Mouse (Mus musculus): ENCODE data around the gene Yme1l1. TPM values are rescaled to one million over a fixed set of nuclear protein-coding genes. Genes with fewer than 3 reads are reported as not detected.

Gene Yme1l1
- polyA plus RNA-seq (2015; fragmentation: Nextera tagmentation; extraction: Ambion mirVana): 73.1 and 81.3 TPM in 2 replicates

DNA sequence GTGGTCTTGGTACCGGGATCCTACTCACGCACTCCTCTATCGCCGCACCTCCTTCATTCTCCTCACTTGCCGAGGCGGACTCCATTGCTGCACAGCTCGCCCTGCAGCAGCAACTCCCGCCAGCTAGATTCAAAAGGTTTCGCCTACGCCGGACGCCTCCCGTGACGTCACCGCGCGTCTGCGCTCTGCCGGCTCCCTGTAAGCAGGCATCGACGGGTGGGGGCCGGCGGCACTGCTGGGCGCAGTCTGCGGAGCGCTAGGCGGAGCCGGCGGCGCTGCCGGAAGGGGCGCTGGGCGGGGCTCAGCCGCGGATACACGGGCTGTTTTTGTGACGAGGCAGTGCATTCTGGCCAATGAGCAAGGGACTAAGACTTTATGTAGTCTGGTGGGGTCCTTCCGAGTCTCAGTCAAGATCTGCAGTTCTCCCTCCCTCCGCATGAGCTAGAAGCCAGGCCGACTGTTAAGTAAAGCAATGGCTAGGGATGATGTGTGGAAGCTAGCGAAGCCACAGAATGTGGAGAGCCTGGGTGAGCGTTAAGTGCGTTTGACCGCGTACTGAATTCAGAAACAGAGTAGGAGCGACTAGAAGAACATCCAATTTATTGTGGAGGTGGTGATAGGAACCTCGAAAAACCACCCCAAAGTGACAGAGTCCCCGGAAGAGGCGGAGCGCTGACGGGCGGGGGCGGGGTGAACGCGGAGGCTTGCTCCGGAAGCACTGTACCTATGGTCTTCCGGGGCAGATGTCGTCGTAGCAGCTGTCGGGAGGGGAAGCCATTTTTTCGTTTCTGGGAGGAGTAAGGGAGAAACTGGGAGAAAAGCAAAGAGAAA, at the start of gene Yme1l1, which contains the start of gene Mastl:
Gene Yme1l1 (plus strand): TSS at position 593 of the 831 bp plus-strand sequence.
Gene Mastl (minus strand): TSS at position 248 of the 831 bp plus-strand sequence.
- no peaks in the 10 kb centered on the region for H3K36me3 ChIP-seq (ENCODE audit: control insufficient read depth, insufficient read depth, low read length)
- peak within 1 kb of the TSS; percentile 100 for H3K27ac ChIP-seq (ENCODE audit: low read length)
- H3K9ac ChIP-seq (ENCODE audit: low read length): peak within 1 kb of the TSS; percentile 92
- ATAC-seq (ENCODE audit: low read depth): peak; percentile 99
- peaks cover 20% of the 10 kb centered on the region for H3K4me1 ChIP-seq (replicated peaks; ENCODE audit: control insufficient read depth, insufficient read depth, low read length)
- no peaks in the 10 kb centered on the region for H3K9me3 ChIP-seq (ENCODE audit: control insufficient read depth, low read length)
- H3K4me3 ChIP-seq (ENCODE audit: low read length): peak within 1 kb of the TSS; percentile 97
- no peaks in the 10 kb centered on the region for H3K27me3 ChIP-seq (ENCODE audit: control insufficient read depth, insufficient read depth, low read depth, low read length)
- under 1% methylated on average over 61 of the region's 61 CpGs for WGBS
- H3K4me2 ChIP-seq (ENCODE audit: low read depth, low read length): peak within 1 kb of the TSS; percentile 74

DNA sequence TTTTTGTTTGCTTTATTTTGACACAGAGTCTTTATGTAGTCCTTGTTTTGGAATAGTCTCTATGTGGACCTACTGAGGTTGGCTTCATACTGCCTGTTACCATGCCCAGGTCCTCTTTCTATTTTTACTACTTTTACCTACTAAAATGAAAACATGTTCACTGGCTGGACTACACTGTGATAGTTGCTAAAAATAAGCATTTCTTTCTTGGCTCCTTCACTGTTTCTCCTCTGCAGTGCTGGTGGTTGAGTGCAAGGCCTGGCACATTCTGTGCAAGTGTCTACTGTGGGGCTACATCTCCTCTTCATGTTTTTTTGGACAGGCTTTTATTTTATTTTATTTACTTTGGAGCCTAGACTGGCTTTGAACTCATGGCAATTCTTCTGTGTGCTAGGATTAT, 36.6 kb upstream of the Yme1l1 start:
- Histone ChIP-seq H3K9me3 (ENCODE audit: control insufficient read depth, low read length) (no peaks in the 10 kb centered on the region), H3K36me3 (ENCODE audit: control insufficient read depth, insufficient read depth, low read length) (peaks cover 13% of the 10 kb centered on the region), H3K9ac (ENCODE audit: low read length) (no peak overlapping the region), H3K4me2 (ENCODE audit: low read depth, low read length) (no peak overlapping the region), H3K27ac (ENCODE audit: low read length) (no peak overlapping the region), H3K4me3 (ENCODE audit: low read length) (no peak overlapping the region), H3K4me1 (replicated peaks; ENCODE audit: control insufficient read depth, insufficient read depth, low read length) (no peaks in the 10 kb centered on the region), H3K27me3 (ENCODE audit: control insufficient read depth, insufficient read depth, low read depth, low read length) (no peaks in the 10 kb centered on the region)
- no peak for ATAC-seq (ENCODE audit: low read depth)

DNA sequence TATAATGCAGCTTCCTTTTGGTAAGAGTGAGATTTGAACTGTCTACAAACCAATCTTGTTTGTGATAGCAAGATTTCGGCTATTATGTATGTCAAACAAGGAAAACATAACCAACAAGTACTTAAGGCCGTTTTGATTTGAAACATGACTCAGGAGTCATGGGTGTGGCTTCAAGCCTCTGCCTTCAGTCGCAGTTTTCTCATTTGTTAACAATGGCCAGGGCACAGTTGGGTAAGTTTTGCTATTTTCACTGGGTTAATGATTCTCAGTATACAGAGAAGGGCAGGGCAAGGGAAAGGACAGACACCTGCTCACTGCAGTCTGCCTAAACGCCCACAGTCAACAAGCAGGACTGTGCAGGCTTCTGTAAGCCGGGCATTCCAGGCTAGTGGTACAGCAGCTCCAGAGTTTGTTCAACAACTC, 959 bp upstream of the Yme1l1 start:
- WGBS: 2% methylated on average over 5 of the region's 5 CpGs
- Histone ChIP-seq H3K9ac (ENCODE audit: low read length) (peak overlapping the region; percentile 80), H3K4me3 (ENCODE audit: low read length) (peak overlapping the region; percentile 97), H3K4me2 (ENCODE audit: low read depth, low read length) (peak overlapping the region; percentile 74), H3K27me3 (ENCODE audit: control insufficient read depth, insufficient read depth, low read depth, low read length) (no peaks in the 10 kb centered on the region), H3K27ac (ENCODE audit: low read length) (peak overlapping the region; percentile 100), H3K9me3 (ENCODE audit: control insufficient read depth, low read length) (no peaks in the 10 kb centered on the region), H3K36me3 (ENCODE audit: control insufficient read depth, insufficient read depth, low read length) (0 out of 2 replicates have a peak, but pooled peaks cover 2% of the 10 kb centered on the region), H3K4me1 (replicated peaks; ENCODE audit: control insufficient read depth, insufficient read depth, low read length) (peaks cover 20% of the 10 kb centered on the region)
- peak; percentile 15 for ATAC-seq (ENCODE audit: low read depth)

DNA sequence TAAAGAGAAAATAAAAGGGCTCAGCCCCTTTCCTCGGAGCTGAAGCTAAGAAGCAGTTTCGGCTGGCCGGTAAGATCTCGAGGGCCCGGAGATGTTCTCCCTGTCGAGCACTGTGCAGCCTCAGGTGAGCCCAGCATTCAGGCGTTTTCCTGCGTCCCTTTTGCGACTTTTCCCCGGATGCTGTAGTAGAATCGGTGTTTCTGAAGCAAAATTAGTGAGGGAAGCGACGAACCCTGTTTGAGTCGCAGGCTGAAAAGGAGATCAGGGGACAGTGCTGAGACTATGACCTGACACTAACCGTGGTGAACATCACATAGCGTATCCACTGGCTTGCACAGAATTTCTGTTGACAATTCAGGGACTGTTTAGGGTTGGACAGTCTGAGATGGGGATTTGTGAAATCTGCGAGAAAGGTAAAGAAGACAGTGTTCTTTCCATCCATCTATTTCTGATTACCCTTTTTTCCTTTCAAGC, 476 bp downstream of the Yme1l1 start:
- peak overlapping the region; percentile 100 for H3K27ac ChIP-seq (ENCODE audit: low read length)
- H3K27me3 ChIP-seq (ENCODE audit: control insufficient read depth, insufficient read depth, low read depth, low read length): no peaks in the 10 kb centered on the region
- peak overlapping the region; percentile 92 for H3K9ac ChIP-seq (ENCODE audit: low read length)
- WGBS: under 1% methylated on average over 17 of the region's 17 CpGs
- peak overlapping the region; percentile 74 for H3K4me2 ChIP-seq (ENCODE audit: low read depth, low read length)
- peaks cover 20% of the 10 kb centered on the region for H3K4me1 ChIP-seq (replicated peaks; ENCODE audit: control insufficient read depth, insufficient read depth, low read length)
- no peaks in the 10 kb centered on the region for H3K36me3 ChIP-seq (ENCODE audit: control insufficient read depth, insufficient read depth, low read length)
- peak; percentile 2; the same call in 1 of the 2 replicates for ATAC-seq (ENCODE audit: low read depth)
- H3K9me3 ChIP-seq (ENCODE audit: control insufficient read depth, low read length): no peaks in the 10 kb centered on the region
- peak overlapping the region; percentile 97 for H3K4me3 ChIP-seq (ENCODE audit: low read length)

DNA sequence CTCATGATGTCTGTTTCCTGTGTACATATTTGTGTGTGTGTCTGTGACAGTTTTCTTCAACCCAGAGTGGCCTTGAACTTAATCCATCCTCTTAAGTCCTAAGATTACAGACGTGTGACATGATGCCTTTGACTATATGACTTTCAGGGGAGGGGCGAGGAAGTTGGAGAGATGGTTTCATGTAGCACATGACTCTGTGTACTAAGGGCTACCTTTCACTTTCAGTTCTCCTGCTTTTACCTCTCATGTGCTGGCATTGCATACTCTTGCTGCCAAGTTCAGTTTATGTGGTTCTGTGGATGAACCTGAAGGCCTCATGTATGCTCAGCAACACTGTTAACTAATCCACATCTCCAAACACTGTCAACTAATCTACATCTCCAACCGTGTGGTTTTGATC, 16.1 kb downstream of the Yme1l1 start:
- Histone ChIP-seq H3K9ac (ENCODE audit: low read length) (no peak overlapping the region), H3K4me1 (replicated peaks; ENCODE audit: control insufficient read depth, insufficient read depth, low read length) (no peaks in the 10 kb centered on the region), H3K4me2 (ENCODE audit: low read depth, low read length) (no peak overlapping the region), H3K27ac (ENCODE audit: low read length) (no peak overlapping the region), H3K36me3 (ENCODE audit: control insufficient read depth, insufficient read depth, low read length) (peaks cover 31% of the 10 kb centered on the region), H3K27me3 (ENCODE audit: control insufficient read depth, insufficient read depth, low read depth, low read length) (no peaks in the 10 kb centered on the region), H3K9me3 (ENCODE audit: control insufficient read depth, low read length) (no peaks in the 10 kb centered on the region), H3K4me3 (ENCODE audit: low read length) (no peak overlapping the region)
- 70% methylated on average over 3 of the region's 3 CpGs for WGBS
- ATAC-seq (ENCODE audit: low read depth): no peak

DNA sequence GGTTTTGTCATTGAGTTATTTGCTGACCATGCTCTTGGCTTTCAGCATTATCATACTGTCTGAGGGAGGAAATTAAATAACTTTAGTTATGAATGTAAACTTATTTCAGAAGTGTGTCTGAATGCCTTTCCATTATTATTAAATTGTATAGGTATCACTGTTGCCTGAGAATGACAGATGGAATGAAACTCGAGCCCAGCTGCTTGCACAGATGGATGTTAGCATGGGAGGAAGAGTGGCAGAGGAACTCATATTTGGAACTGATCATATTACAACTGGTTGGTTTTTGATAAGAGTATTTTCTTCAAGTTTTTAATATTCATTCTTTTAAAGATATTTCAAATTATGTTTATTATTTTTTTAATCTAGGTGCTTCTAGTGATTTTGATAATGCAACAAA, 38.2 kb downstream of the Yme1l1 start:
- H3K27me3 ChIP-seq (ENCODE audit: control insufficient read depth, insufficient read depth, low read depth, low read length): no peaks in the 10 kb centered on the region
- H3K4me2 ChIP-seq (ENCODE audit: low read depth, low read length): no peak overlapping the region
- no peaks in the 10 kb centered on the region for H3K4me1 ChIP-seq (replicated peaks; ENCODE audit: control insufficient read depth, insufficient read depth, low read length)
- H3K4me3 ChIP-seq (ENCODE audit: low read length): no peak overlapping the region
- no peak overlapping the region for H3K9ac ChIP-seq (ENCODE audit: low read length)
- H3K9me3 ChIP-seq (ENCODE audit: control insufficient read depth, low read length): no peaks in the 10 kb centered on the region
- peaks cover 33% of the 10 kb centered on the region for H3K36me3 ChIP-seq (ENCODE audit: control insufficient read depth, insufficient read depth, low read length)
- no peak for ATAC-seq (ENCODE audit: low read depth)
- WGBS: 75% methylated on average over 1 of the region's 1 CpGs
- no peak overlapping the region for H3K27ac ChIP-seq (ENCODE audit: low read length)

DNA sequence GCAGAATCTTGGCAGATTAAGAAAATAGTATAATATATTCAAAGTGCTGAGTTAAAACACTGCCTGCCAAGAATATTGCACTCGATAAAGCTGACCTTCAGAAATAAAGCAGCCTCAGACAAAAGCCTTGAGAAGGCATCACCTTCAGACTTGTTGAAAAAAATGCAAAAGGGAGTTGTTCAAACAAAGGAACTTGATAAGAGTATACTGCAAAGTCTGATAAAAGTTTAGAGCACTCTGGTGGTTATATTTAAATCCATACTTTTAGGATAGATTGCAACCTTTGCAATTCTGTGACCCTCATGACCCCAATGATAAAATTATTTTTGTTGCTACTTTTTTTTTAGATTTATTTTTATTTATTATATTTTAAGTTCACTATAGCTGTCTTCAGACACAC, 44.9 kb downstream of the Yme1l1 start:
- Histone ChIP-seq H3K9me3 (ENCODE audit: control insufficient read depth, low read length) (no peaks in the 10 kb centered on the region), H3K4me3 (ENCODE audit: low read length) (no peak overlapping the region), H3K27me3 (ENCODE audit: control insufficient read depth, insufficient read depth, low read depth, low read length) (no peaks in the 10 kb centered on the region), H3K36me3 (ENCODE audit: control insufficient read depth, insufficient read depth, low read length) (peaks cover 13% of the 10 kb centered on the region), H3K9ac (ENCODE audit: low read length) (no peak overlapping the region), H3K4me1 (replicated peaks; ENCODE audit: control insufficient read depth, insufficient read depth, low read length) (no peaks in the 10 kb centered on the region), H3K27ac (ENCODE audit: low read length) (no peak overlapping the region), H3K4me2 (ENCODE audit: low read depth, low read length) (no peak overlapping the region)
- WGBS: 53% methylated on average over 1 of the region's 1 CpGs
- ATAC-seq (ENCODE audit: low read depth): no peak

DNA sequence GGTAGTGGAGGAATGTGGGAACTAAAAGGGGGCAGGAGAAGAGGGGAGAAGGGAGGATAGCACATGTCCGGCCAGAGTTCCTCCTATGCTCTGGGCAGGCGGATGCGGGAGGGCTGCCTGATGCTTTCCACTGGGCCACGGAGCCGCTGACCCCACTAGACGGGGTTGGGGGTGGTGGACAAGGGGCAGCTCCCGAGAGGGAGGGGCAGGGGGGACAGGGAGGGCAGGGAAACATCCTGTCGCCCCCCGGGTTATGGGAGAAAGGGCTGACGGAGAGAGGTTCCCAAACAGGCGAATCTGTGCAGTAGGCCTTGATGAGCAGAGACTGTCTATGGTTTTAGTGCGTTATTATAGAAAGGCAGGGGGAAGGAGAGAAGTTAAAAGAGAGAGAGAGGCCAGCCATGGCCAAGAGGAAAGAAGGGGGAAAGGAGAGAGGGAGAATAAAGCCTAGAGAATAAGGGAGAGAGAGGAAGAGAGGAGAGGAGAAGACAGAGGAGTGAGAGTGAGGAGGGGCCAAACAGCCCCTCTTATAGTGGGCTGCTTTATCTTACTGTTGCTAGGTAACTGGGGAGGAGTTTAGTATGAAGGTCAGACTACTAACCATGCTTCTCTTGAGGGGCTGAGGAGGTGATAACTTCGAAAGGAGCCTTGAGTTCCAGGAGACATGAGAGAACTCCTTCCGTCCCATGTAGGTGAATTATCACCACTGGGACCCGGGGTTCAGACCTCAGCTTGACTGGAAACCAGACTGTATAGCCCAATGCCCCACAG, 46.9 kb downstream of the Yme1l1 start:
- Histone ChIP-seq H3K27me3 (ENCODE audit: control insufficient read depth, insufficient read depth, low read depth, low read length) (no peaks in the 10 kb centered on the region), H3K4me1 (replicated peaks; ENCODE audit: control insufficient read depth, insufficient read depth, low read length) (no peaks in the 10 kb centered on the region), H3K9ac (ENCODE audit: low read length) (no peak overlapping the region), H3K4me2 (ENCODE audit: low read depth, low read length) (no peak overlapping the region), H3K4me3 (ENCODE audit: low read length) (no peak overlapping the region), H3K27ac (ENCODE audit: low read length) (no peak overlapping the region), H3K36me3 (ENCODE audit: control insufficient read depth, insufficient read depth, low read length) (peaks cover 9% of the 10 kb centered on the region), H3K9me3 (ENCODE audit: control insufficient read depth, low read length) (no peaks in the 10 kb centered on the region)
- no peak for ATAC-seq (ENCODE audit: low read depth)
- 43% methylated on average over 15 of the region's 15 CpGs for WGBS

DNA sequence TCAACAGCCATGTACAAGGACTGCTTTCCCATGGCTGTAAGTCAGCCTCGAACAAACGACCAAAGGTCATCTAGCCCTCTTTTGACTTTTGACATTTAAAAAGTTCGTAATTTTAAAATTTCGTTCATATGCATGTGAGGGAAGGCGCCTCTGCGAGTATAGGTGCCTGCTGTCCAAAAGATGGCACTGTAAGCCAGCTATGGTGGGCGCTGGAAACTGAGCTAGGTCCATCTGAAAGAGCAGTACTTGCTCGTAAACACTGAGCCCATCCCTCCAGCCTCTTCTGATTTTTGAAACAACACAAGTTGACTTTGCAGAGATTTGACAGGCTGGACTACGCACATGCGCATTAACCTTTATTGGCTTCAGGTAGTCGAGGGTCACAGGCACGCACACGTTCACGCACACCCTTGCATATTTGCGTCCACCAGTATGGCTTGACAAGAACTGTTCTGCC, 50.9 kb downstream of the Yme1l1 start, which contains the start of gene 4931423N10Rik:
Gene 4931423N10Rik (plus strand): TSS at position 407 of the 457 bp plus-strand sequence.
- Histone ChIP-seq H3K4me2 (ENCODE audit: low read depth, low read length) (no peak within 1 kb of the TSS), H3K27me3 (ENCODE audit: control insufficient read depth, insufficient read depth, low read depth, low read length) (no peaks in the 10 kb centered on the region), H3K27ac (ENCODE audit: low read length) (no peak within 1 kb of the TSS), H3K4me1 (replicated peaks; ENCODE audit: control insufficient read depth, insufficient read depth, low read length) (no peaks in the 10 kb centered on the region), H3K4me3 (ENCODE audit: low read length) (no peak within 1 kb of the TSS), H3K9ac (ENCODE audit: low read length) (no peak within 1 kb of the TSS), H3K9me3 (ENCODE audit: control insufficient read depth, low read length) (no peaks in the 10 kb centered on the region), H3K36me3 (ENCODE audit: control insufficient read depth, insufficient read depth, low read length) (no peaks in the 10 kb centered on the region)
- WGBS: 73% methylated on average over 15 of the region's 15 CpGs
- no peak for ATAC-seq (ENCODE audit: low read depth)

Data from lung, embryonic 16.5 days (tissue).